Comparison of ENCODE assay signal across 8 mouse cellular contexts in the genomic region with DNA sequence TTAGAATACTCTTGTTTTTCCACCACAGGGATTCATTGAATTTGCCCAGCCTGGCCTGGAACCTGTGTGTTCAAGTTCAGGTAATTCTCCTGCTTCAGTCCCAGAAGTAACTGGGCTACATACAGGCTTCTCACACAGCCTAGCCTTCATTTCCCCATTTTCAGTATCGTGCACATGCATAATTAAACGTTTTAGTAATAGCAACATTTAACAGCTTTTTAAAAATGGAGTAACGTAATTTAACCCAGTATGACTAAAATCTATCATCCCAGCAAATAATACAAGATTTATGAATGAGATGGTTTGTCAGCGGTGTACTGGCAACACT. TPM values are rescaled to one million over a fixed set of nuclear protein-coding genes. Genes with fewer than 3 reads are reported as not detected.
DNase-seq lines count a peak whose midpoint lies in the region; ATAC-seq and TF ChIP-seq lines count a peak whose summit lies in the region.
"Had no signal": no experiment of that assay in that cellular context is flagged by ENCODE, and none has a peak within 500 bp of the region (broad histone marks: within the 10 kb centered on the region; RNA-seq: fewer than 3 reads in every experiment).

No protein-coding gene starts in this region.

- H3K36me3 ChIP-seq in spleen, adult 2 months (ENCODE audit: control insufficient read depth, insufficient read depth, low read length), result no peaks in the 10 kb centered on the region
- H3K36me3 ChIP-seq in forebrain, embryonic 11.5 days (ENCODE audit: control insufficient read depth, insufficient read depth, low read length), result no peaks in the 10 kb centered on the region
- H3K36me3 ChIP-seq in liver, embryonic 12.5 days, result 0 out of 2 replicates have a peak, but pooled peaks cover 4% of the 10 kb centered on the region
- no peaks in the 10 kb centered on the region for H3K36me3 ChIP-seq in stomach, postnatal 0 days (ENCODE audit: control insufficient read depth, insufficient read depth, low read length)

- no peak for ATAC-seq in forebrain, embryonic 11.5 days (replicated peaks; ENCODE audit: low FRiP score)
- ATAC-seq in liver, embryonic 12.5 days, result no peak
- ATAC-seq in stomach, postnatal 0 days (ENCODE audit: low FRiP score, low TSS enrichment), result no peak

- no peak for TF ChIP-seq EP300 in stomach, postnatal 0 days (optimal IDR thresholded peaks at IDR 0.05)

- peaks cover 8% of the 10 kb centered on the region for H3K4me1 ChIP-seq in spleen, adult 2 months (ENCODE audit: control insufficient read depth, insufficient read depth, insufficient read length)
- H3K4me1 ChIP-seq in forebrain, embryonic 11.5 days (replicated peaks; ENCODE audit: control insufficient read depth, insufficient read depth, low read length), result no peaks in the 10 kb centered on the region
- H3K4me1 ChIP-seq in liver, embryonic 12.5 days, result peaks cover 69% of the 10 kb centered on the region
- no peaks in the 10 kb centered on the region for H3K4me1 ChIP-seq in stomach, postnatal 0 days (replicated peaks; ENCODE audit: control insufficient read depth, insufficient read depth)

- H3K9ac ChIP-seq in forebrain, embryonic 11.5 days (ENCODE audit: low read length), result peak overlapping the region; percentile 96
- peak overlapping the region; percentile 99 for H3K9ac ChIP-seq in liver, embryonic 12.5 days
- H3K9ac ChIP-seq in stomach, postnatal 0 days (ENCODE audit: low read length), result peak overlapping the region; percentile 97

- no peak for TF ChIP-seq POLR2A in spleen, adult 2 months (IDR thresholded peaks at IDR 0.05; ENCODE audit: low read depth, low read length)

- TF ChIP-seq CTCF in spleen, adult 2 months (IDR thresholded peaks at IDR 0.05; ENCODE audit: extremely low read depth, insufficient read depth, insufficient read length, insufficient replicate concordance), result no peak
- TF ChIP-seq CTCF in stomach, postnatal 0 days (IDR thresholded peaks at IDR 0.05; ENCODE audit: low read depth), result no peak

- no peaks in the 10 kb centered on the region for H3K27me3 ChIP-seq in spleen, adult 2 months (ENCODE audit: control insufficient read depth, insufficient read depth, low read length)
- H3K27me3 ChIP-seq in forebrain, embryonic 11.5 days (ENCODE audit: control insufficient read depth, insufficient read depth, low read length), result no peaks in the 10 kb centered on the region
- no peaks in the 10 kb centered on the region for H3K27me3 ChIP-seq in liver, embryonic 12.5 days (replicated peaks)
- H3K27me3 ChIP-seq in stomach, postnatal 0 days (ENCODE audit: control insufficient read depth, insufficient read depth, low read length), result no peaks in the 10 kb centered on the region

- peak overlapping the region; percentile 88 for H3K27ac ChIP-seq in spleen, adult 2 months (ENCODE audit: insufficient read depth, low read length)
- peak overlapping the region; percentile 80; the same call in 1 of the 2 replicates for H3K27ac ChIP-seq in forebrain, embryonic 11.5 days (ENCODE audit: low read depth, low read length)
- peak overlapping the region; percentile 98 for H3K27ac ChIP-seq in liver, embryonic 12.5 days
- H3K27ac ChIP-seq in stomach, postnatal 0 days (replicated peaks), result peak overlapping the region; percentile 98

- peak overlapping the region; percentile 65 for H3K4me2 ChIP-seq in forebrain, embryonic 11.5 days (ENCODE audit: low read depth, low read length, severe bottlenecking)
- H3K4me2 ChIP-seq in liver, embryonic 12.5 days, result peak overlapping the region; percentile 70
- peak overlapping the region; percentile 64 for H3K4me2 ChIP-seq in stomach, postnatal 0 days (replicated peaks; ENCODE audit: low read depth)

- intact Hi-C loops in left cerebral cortex, postnatal 14 days (cut with DNase I), result loop anchor here (2.0 to 10.0 kb wide), 3 partner anchors 92 to 356 kb away; a partner anchor contains a TSS

- peak overlapping the region; percentile 85 for H3K4me3 ChIP-seq in spleen, adult 2 months (ENCODE audit: extremely low read depth, insufficient read depth, insufficient read length)
- peak overlapping the region; percentile 91 for H3K4me3 ChIP-seq in forebrain, embryonic 11.5 days (ENCODE audit: low read depth, low read length)
- H3K4me3 ChIP-seq in liver, embryonic 12.5 days, result peak overlapping the region; percentile 99
- H3K4me3 ChIP-seq in stomach, postnatal 0 days (ENCODE audit: low read depth, low read length), result peak overlapping the region; percentile 94

- DNase-seq in spleen, adult 2 months (ENCODE audit: low read depth in 1 of 2, low spot score in 2 of 2), result no peak
- no peak for DNase-seq in spleen, postnatal 10 days (ENCODE audit: low spot score in 2 of 2)
- DNase-seq in forebrain, embryonic 11.5 days (ENCODE audit: low spot score), result no peak
- DNase-seq in stomach, postnatal 0 days (ENCODE audit: low spot score), result no peak
- no peak for DNase-seq in left cerebral cortex, postnatal 14 days (ENCODE audit: low spot score in 2 of 2)
- DNase-seq in cerebellum, adult 9-11 months, result no peak

- WGBS in spleen, adult 2 months, result 7% methylated on average over 4 of the region's 4 CpGs
- WGBS in forebrain, embryonic 11.5 days, result 32% methylated on average over 4 of the region's 4 CpGs
- WGBS in liver, embryonic 12.5 days (ENCODE audit: insufficient replicate concordance), result 22% methylated on average over 4 of the region's 4 CpGs
- WGBS in stomach, postnatal 0 days, result 18% methylated on average over 4 of the region's 4 CpGs

- H3K9me3 ChIP-seq in forebrain, embryonic 11.5 days (ENCODE audit: control insufficient read depth, low read length), result no peaks in the 10 kb centered on the region
- no peaks in the 10 kb centered on the region for H3K9me3 ChIP-seq in liver, embryonic 12.5 days (replicated peaks)
- no peaks in the 10 kb centered on the region for H3K9me3 ChIP-seq in stomach, postnatal 0 days (ENCODE audit: control insufficient read depth, low read length)

RNA-seq across cellular contexts. Expression of a gene that starts 0.6 kb away (rescaled TPM):
- 57.9 and 62.6 TPM in 2 replicates for polyA plus RNA-seq in spleen, adult 2 months (2012; rRNA removed)
- polyA plus RNA-seq in forebrain, embryonic 11.5 days (2014; fragmentation: Nextera tagmentation; extraction: Ambion mirVana), result 12.8 and 13.0 TPM in 2 replicates
- polyA plus RNA-seq in liver, embryonic 12.5 days (2016; fragmentation: Nextera tagmentation; extraction: Ambion mirVana), result 14.2 and 14.4 TPM in 2 replicates
- 18.9 and 19.0 TPM in 2 replicates for polyA plus RNA-seq in stomach, postnatal 0 days (2015; fragmentation: Nextera tagmentation; extraction: Ambion mirVana)
- total RNA-seq in left cerebral cortex, postnatal 14 days (2021), result 10 to 100 TPM; 92.8 to 93.8 TPM

RNA-seq across cellular contexts. Expression of a gene that starts 49.7 kb away (rescaled TPM):
- polyA plus RNA-seq in spleen, adult 2 months (2012; rRNA removed), result not detected in 2 replicates
- not detected in 2 replicates for polyA plus RNA-seq in forebrain, embryonic 11.5 days (2014; fragmentation: Nextera tagmentation; extraction: Ambion mirVana)
- polyA plus RNA-seq in liver, embryonic 12.5 days (2016; fragmentation: Nextera tagmentation; extraction: Ambion mirVana), result not detected in 2 replicates
- 1.2 and 1.4 TPM in 2 replicates for polyA plus RNA-seq in stomach, postnatal 0 days (2015; fragmentation: Nextera tagmentation; extraction: Ambion mirVana)
- total RNA-seq in left cerebral cortex, postnatal 14 days (2021), result not detected
- total RNA-seq: neutrophil, adult 5-6 weeks had no signal
